Mouse (Mus musculus) embryonic facial prominence, embryonic 11.5 days (tissue): ENCODE measurements around the gene Ankrd36. TPM values are rescaled to one million over a fixed set of nuclear protein-coding genes. Genes with fewer than 3 reads are reported as not detected.

Source experiments
- ATAC-seq: fragments of 200-750 bp; cut with Nextera tagmentation; replicated peaks from 2 replicates; pipeline ENCODE4 v1.8.0; 2017; ENCODE audit warnings: low read depth; ENCODE audit not compliant: insufficient number of reproducible peaks, low FRiP score, low TSS enrichment
- DNase-seq: peaks from one replicate; pipeline ENCODE4 v3.0.0-alpha.2; 2015; ENCODE audit warnings: low spot score
- H3K27ac ChIP-seq: fragments of 300-500 bp; sonication (generic); replicated peaks from 2 replicates; pipeline ENCODE4 v1.5.1; 2014; ENCODE audit warnings: mild to moderate bottlenecking, low read depth, low read length, control low read depth
- H3K27me3 ChIP-seq: fragments of 300-500 bp; sonication (generic); 2 replicates; pipeline ENCODE4 v1.6.1; 2014; ENCODE audit warnings: mild to moderate bottlenecking, low read length, moderate library complexity, mixed read lengths; ENCODE audit not compliant: control insufficient read depth, insufficient read depth
- H3K36me3 ChIP-seq: fragments of 300-500 bp; sonication (generic); replicated peaks from 2 replicates; pipeline ENCODE4 v1.6.1; 2014; ENCODE audit warnings: low read depth, mild to moderate bottlenecking, low read length, moderate library complexity, mixed read lengths; ENCODE audit not compliant: control insufficient read depth, insufficient read depth
- H3K4me1 ChIP-seq: fragments of 300-500 bp; sonication (generic); 2 replicates; pipeline ENCODE4 v1.6.1; 2014; ENCODE audit warnings: low read length, mixed read lengths; ENCODE audit not compliant: control insufficient read depth, insufficient read depth
- H3K4me2 ChIP-seq: fragments of 300-500 bp; sonication (generic); 2 replicates; pipeline ENCODE4 v1.6.1; 2014; ENCODE audit warnings: low read depth, mild to moderate bottlenecking, control low read depth, low read length, moderate library complexity
- H3K4me3 ChIP-seq: fragments of 300-500 bp; sonication (generic); 2 replicates; pipeline ENCODE4 v1.5.1; 2014; ENCODE audit warnings: low read depth, low read length, control low read depth
- H3K9ac ChIP-seq: fragments of 300-500 bp; sonication (generic); replicated peaks from 2 replicates; pipeline ENCODE4 v1.6.1; 2014; ENCODE audit warnings: mild to moderate bottlenecking, control low read depth, low read length
- H3K9me3 ChIP-seq: fragments of 300-500 bp; sonication (generic); replicated peaks from 2 replicates; pipeline ENCODE4 v1.6.1; 2016; ENCODE audit warnings: mild to moderate bottlenecking, low read length, inconsistent platforms, mixed read lengths; ENCODE audit not compliant: control insufficient read depth
- WGBS: fragments of 180-500 bp; shearing (Covaris S2); extraction: QIAGEN DNeasy Blood & Tissue Kit; methylation state at CpG from one replicate; pipeline ENCODE4 v1.1.7; 2014; 5-methylcytosine and 5-hydroxymethylcytosine counted together
- polyA plus RNA-seq: library from polyadenylated mRNA; unstranded; fragments of >200 nt; fragmentation: Nextera tagmentation; extraction: Ambion mirVana; gene quantifications from 2 replicates; pipeline ENCODE4 v1.2.1, GENCODE M21; 2014

The Ankrd36 gene
- polyA plus RNA-seq = 0.36 TPM in 1 of 2 replicates, not detected in the other

GRCm38 (mm10) chr11:5569474-5569873 lies at the start of gene Ankrd36:
Gene Ankrd36 (plus strand): TSS chr11:5569684.
- H3K4me1 ChIP-seq = no peaks in the 10 kb centered on the region
- no peak within 1 kb of the TSS for H3K4me3 ChIP-seq
- DNase-seq = no peak
- H3K9ac ChIP-seq = no peak within 1 kb of the TSS
- no peaks in the 10 kb centered on the region for H3K27me3 ChIP-seq
- H3K36me3 ChIP-seq = no peaks in the 10 kb centered on the region
- 81% methylated on average over 12 of the region's 12 CpGs for WGBS
- H3K4me2 ChIP-seq = no peak within 1 kb of the TSS
- no peak within 1 kb of the TSS for H3K27ac ChIP-seq
- no peaks in the 10 kb centered on the region for H3K9me3 ChIP-seq
- ATAC-seq = no peak

DNA sequence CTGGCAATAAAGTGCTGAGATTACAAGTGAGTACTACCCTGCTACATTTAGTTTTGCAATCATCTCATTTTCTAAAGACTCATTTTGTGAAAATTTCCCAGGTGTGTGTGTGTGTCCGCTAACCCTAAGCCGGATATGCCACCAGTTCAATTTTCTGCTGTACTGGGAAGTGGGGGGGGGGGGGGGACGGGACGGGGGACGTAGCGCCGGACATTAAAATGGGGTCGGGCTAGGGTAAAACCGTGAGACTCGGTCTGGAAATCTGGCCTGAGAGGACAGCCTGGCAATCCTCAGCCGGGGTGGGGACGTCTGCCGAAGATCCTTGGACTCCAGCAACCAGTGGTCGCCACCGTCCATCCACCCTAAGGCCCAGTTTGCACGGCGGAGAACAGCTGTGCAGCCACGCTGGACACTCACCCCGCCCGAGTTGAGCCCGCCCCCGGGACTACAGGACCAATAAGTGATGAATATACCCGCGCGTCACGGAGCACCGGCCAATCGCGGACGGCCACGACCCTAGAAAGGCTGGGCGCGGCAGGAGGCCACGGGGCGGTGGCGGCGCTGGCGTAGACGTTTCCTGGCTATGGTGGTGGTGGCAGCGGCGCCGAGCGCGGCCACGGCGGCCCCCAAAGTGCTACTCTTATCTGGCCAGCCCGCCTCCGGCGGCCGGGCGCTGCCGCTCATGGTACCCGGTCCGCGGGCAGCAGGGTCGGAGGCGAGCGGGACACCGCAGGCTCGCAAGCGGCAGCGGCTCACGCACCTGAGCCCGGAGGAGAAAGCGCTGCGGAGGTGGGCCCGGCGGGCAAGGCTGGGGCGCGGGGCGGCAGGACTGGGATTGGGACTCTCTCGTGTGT lies 48.8 kb upstream of the Ankrd36 start, which contains the start of gene Xbp1:
Xbp1 (plus strand) TSS at position 248 of the 854 bp plus-strand sequence.
- peak; percentile 98 for ATAC-seq
- H3K27me3 ChIP-seq = no peaks in the 10 kb centered on the region
- under 1% methylated on average over 70 of the region's 72 CpGs for WGBS

DNA sequence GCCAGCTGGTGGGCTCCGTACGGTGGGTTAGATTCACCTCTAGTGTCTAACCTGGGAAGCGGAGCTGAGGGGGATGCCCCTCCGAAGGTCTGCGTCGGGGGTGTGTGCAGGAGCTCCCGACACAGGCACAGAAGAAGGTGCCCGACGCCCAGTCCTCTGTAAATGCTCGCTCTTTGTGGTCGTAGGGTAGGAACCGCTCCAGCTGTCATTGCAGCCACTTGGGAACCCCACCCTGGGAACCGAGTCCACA lies 48.3 kb upstream of the Ankrd36 start:
- DNase-seq (peak; percentile 42), ATAC-seq (peak; percentile 37; the same call in 1 of the 2 replicates)
- H3K9me3 ChIP-seq = no peaks in the 10 kb centered on the region
- H3K9ac ChIP-seq = peak overlapping the region; percentile 97
- H3K4me2 ChIP-seq = peak overlapping the region; percentile 71
- H3K4me3 ChIP-seq = peak overlapping the region; percentile 93
- WGBS = under 1% methylated on average over 13 of the region's 13 CpGs
- no peaks in the 10 kb centered on the region for H3K4me1 ChIP-seq
- H3K27me3 ChIP-seq = no peaks in the 10 kb centered on the region
- peak overlapping the region; percentile 82 for H3K27ac ChIP-seq
- H3K36me3 ChIP-seq = peaks cover 10% of the 10 kb centered on the region

More for the DNA sequence above, 48.8 kb upstream of the Ankrd36 start, which contains the start of gene Xbp1:
- H3K36me3 ChIP-seq = peaks cover 10% of the 10 kb centered on the region
- peak within 1 kb of the TSS; percentile 93 for H3K4me3 ChIP-seq
- H3K9me3 ChIP-seq = no peaks in the 10 kb centered on the region
- peak; percentile 96 for DNase-seq
- peak within 1 kb of the TSS; percentile 82 for H3K27ac ChIP-seq
- peak within 1 kb of the TSS; percentile 71 for H3K4me2 ChIP-seq
- H3K9ac ChIP-seq = peak within 1 kb of the TSS; percentile 97
- no peaks in the 10 kb centered on the region for H3K4me1 ChIP-seq

GRCm38 (mm10) chr11:5521516-5522291 lies 47.8 kb upstream of the Ankrd36 start:
- Histone ChIP-seq H3K4me3 (peak overlapping the region; percentile 93), H3K9ac (peak overlapping the region; percentile 97), H3K4me2 (peak overlapping the region; percentile 71), H3K9me3 (no peaks in the 10 kb centered on the region), H3K4me1 (no peaks in the 10 kb centered on the region), H3K36me3 (peaks cover 10% of the 10 kb centered on the region), H3K27me3 (no peaks in the 10 kb centered on the region), H3K27ac (peak overlapping the region; percentile 82)
- under 1% methylated on average over 34 of the region's 34 CpGs for WGBS
- ATAC-seq (no peak), DNase-seq (peak; percentile 71)

- DNase-seq (no peak), ATAC-seq (no peak)
- WGBS = 90% methylated on average over 11 of the region's 11 CpGs
- Histone ChIP-seq H3K4me3 (no peak overlapping the region), H3K9me3 (no peaks in the 10 kb centered on the region), H3K27ac (no peak overlapping the region), H3K27me3 (no peaks in the 10 kb centered on the region), H3K4me2 (no peak overlapping the region), H3K36me3 (peaks cover 10% of the 10 kb centered on the region), H3K9ac (no peak overlapping the region), H3K4me1 (no peaks in the 10 kb centered on the region)
These were observed 46.6 kb upstream of the Ankrd36 start for GRCm38 (mm10) chr11:5522798-5523415.

GRCm38 (mm10) chr11:5525418-5525817 lies 44.1 kb upstream of the Ankrd36 start:
- Histone ChIP-seq H3K4me1 (no peaks in the 10 kb centered on the region), H3K27ac (no peak overlapping the region), H3K9me3 (no peaks in the 10 kb centered on the region), H3K4me2 (no peak overlapping the region), H3K9ac (no peak overlapping the region), H3K36me3 (peaks cover 10% of the 10 kb centered on the region), H3K4me3 (no peak overlapping the region), H3K27me3 (no peaks in the 10 kb centered on the region)
- DNase-seq (no peak), ATAC-seq (no peak)
- 87% methylated on average over 4 of the region's 4 CpGs for WGBS

- H3K9me3 ChIP-seq = no peaks in the 10 kb centered on the region
- no peak overlapping the region for H3K9ac ChIP-seq
- ATAC-seq (no peak), DNase-seq (no peak)
- no peaks in the 10 kb centered on the region for H3K4me1 ChIP-seq
- H3K4me2 ChIP-seq = no peak overlapping the region
- no peaks in the 10 kb centered on the region for H3K27me3 ChIP-seq
- H3K4me3 ChIP-seq = no peak overlapping the region
- H3K27ac ChIP-seq = no peak overlapping the region
- 92% methylated on average over 7 of the region's 7 CpGs for WGBS
- peaks cover 10% of the 10 kb centered on the region for H3K36me3 ChIP-seq
These were observed 42.7 kb upstream of the Ankrd36 start for GRCm38 (mm10) chr11:5526573-5527439.
